Mouse (Mus musculus): ENCODE measurements around the gene Rhox3g. TPM values are rescaled to one million over a fixed set of nuclear protein-coding genes. Genes with fewer than 3 reads are reported as not detected.

Rhox3g gene
- not detected for polyA plus RNA-seq (2017; shearing (Covaris generic))

DNA sequence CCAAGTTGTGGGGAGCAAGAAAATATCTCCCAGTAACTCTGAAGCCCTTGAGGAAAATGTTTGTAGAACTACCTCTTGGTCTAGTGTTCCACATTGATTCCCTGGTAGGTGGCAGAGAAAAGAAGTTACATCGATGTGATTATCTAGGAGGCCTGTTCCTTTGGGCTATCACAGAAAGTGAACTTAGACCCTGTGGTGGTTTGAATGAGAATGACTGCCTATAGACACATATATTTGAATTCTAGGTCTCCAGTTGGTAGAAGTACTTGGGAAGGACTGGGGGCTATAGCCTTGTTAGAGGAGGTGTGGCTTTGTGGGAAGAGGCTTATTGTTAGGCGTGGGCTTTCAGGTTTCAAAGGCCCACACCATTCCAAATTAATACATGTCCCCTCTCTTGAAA is at the start of gene Rhox3g:
Gene Rhox3g, minus strand, starts transcription at position 101 of the 400 bp plus-strand sequence.

DNA sequence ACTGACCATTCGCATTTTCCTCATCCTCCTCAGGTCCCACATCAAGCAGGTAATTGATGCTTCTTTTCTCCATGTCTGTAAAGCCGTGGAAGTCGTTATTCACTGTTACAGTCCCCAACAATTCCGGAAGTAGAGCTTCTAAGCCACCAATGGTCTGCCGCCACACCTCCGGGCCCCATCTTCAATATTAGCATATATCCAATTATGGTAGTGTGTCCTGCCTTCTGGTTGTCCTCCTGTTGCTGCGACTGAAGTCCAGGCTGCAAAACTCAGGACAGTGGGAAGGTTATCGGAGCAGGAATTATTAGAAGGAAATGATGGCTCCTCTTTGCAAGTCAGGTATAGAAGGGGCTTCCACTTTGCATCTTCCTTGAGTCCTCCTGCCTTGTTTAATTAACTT is 44.8 kb upstream of the Rhox3g start, which contains the start of gene Rhox2h:
Gene Rhox2h, minus strand, starts transcription at position 101 of the 400 bp plus-strand sequence.

DNA sequence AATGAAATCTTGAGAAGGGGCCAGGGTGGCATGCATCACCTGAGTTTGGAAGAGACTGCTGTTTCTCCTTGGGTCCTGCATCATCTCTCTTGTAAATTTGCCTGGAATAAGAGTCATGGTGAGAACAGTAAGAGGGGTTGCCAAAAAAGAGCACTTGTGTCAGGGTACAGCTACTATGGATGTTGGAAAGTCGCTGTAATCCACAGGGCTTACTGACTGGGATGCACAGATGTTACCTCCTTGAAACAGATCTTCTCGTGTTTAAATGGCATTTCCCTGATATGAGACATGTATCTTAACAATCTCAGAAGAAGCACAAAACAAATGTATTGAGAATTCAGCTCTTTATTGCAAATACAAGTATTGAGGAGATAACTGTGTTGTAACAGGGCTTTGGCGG is 40.3 kb upstream of the Rhox3g start, which contains the start of gene Rhox3h:
Gene Rhox3h, minus strand, starts transcription at position 101 of the 400 bp plus-strand sequence.

DNA sequence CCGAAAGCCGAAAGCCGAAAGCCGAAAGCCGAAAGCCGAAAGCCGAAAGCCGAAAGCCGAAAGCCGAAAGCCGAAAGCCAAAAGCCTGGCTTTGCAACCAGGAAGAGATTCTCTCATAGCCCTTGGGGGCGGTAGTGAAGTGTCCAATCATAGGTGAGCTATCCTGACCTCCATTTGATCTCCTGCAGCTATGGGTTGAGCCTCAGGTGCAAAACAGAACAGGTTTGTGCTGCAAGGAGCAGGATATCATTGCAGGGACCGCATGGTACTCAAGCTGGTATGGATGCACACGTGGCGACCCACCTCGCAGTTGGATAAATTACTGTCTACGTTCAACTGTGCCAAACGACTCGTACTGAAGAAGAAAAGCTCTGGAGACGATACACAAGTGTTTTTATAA is 22.8 kb upstream of the Rhox3g start, which contains the start of gene Rhox4g:
Gene Rhox4g, minus strand, starts transcription at position 101 of the 400 bp plus-strand sequence.

DNA sequence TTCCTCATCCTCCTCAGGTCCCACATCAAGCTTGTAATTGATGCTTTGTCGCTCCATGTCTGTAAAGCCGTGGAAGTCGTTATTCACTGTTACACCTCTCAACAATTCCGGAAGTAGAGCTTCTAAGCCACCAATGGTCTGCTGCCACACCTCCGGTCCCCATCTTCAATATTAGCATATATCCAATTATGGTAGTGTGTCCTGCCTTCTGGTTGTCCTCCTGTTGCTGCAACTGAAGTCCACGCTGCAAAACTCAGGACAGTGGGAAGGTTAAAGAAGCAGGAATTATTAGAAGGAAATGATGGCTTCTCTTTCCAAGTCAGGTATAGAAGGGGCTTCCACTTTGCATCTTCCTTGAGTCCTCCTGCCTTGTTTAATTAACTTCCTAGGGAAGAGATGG is 15.0 kb upstream of the Rhox3g start, which contains the start of gene Rhox2g:
Gene Rhox2g, minus strand, starts transcription at position 101 of the 400 bp plus-strand sequence.

DNA sequence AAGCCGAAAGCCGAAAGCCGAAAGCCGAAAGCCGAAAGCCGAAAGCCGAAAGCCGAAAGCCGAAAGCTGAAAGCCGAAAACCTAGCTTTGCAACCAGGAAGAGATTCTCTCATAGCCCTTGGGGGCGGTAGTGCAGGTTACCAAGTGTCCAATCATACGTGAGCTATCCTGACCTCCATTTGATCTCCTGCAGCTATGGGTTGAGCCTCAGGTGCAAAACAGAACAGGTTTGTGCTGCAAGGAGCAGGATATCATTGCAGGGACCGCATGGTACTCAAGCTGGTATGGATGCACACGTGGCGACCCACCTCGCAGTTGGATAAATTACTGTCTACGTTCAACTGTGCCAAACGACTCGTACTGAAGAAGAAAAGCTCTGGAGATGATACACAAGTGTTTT is 20.8 kb downstream of the Rhox3g start, which contains the start of gene Rhox4f:
Gene Rhox4f, minus strand, starts transcription at position 101 of the 400 bp plus-strand sequence.

DNA sequence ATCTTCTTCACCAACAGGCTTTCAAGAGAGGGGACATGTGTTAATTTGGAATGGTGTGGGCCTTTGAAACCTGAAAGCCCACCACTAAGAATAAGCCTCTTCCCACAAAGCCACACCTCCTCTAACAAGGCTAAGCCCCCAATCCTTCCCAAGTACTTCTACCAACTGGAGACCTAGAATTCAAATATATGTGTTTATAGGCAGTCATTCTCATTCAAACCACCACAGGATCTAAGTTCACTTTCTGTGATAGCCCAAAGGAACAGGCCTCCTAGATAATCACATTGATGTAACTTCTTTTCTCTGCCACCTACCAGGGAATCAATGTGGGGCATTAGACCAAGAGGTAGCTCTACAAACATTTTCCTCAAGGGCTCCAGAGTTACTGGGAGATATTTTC is 47.7 kb downstream of the Rhox3g start, which contains the start of gene Rhox3f:
Gene Rhox3f, plus strand, starts transcription at position 301 of the 400 bp plus-strand sequence.

Other genes starting within 250 kb of the Rhox3g start
- not detected for gene Rhox3a2, start 248.6 kb downstream of the Rhox3g start, polyA plus RNA-seq (2017; shearing (Covaris generic))
- under 1 TPM in 1 of 2 experiments, not detected in 1; 0.61 TPM for gene Rhox4a2, start 237.8 kb downstream of the Rhox3g start, polyA plus RNA-seq (2017; shearing (Covaris generic))
- gene Rhox2b, start 216.5 kb downstream of the Rhox3g start, polyA plus RNA-seq (2017; shearing (Covaris generic)): not detected
- under 1 TPM in 1 of 2 experiments, not detected in 1; 0.55 TPM for gene Rhox4b, start 196.1 kb downstream of the Rhox3g start, polyA plus RNA-seq (2017; shearing (Covaris generic))
- not detected for gene Rhox2c, start 174.9 kb downstream of the Rhox3g start, polyA plus RNA-seq (2017; shearing (Covaris generic))
- not detected for gene Rhox3c, start 170.0 kb downstream of the Rhox3g start, polyA plus RNA-seq (2017; shearing (Covaris generic))
- not detected for gene Rhox4c, start 148.3 kb downstream of the Rhox3g start, polyA plus RNA-seq (2017; shearing (Covaris generic))
- gene Rhox2d, start 135.2 kb downstream of the Rhox3g start, polyA plus RNA-seq (2017; shearing (Covaris generic)): not detected
- under 1 TPM in 1 of 2 experiments, not detected in 1; 0.25 TPM for gene Rhox4d, start 114.3 kb downstream of the Rhox3g start, polyA plus RNA-seq (2017; shearing (Covaris generic))
- gene Rhox2e, start 98.2 kb downstream of the Rhox3g start, polyA plus RNA-seq (2017; shearing (Covaris generic)): not detected
- gene Rhox3e, start 86.6 kb downstream of the Rhox3g start, polyA plus RNA-seq (2017; shearing (Covaris generic)): not detected
- under 1 TPM in 1 of 2 experiments, not detected in 1; 0.57 TPM for gene Rhox4e, start 71.2 kb downstream of the Rhox3g start, polyA plus RNA-seq (2017; shearing (Covaris generic))
- gene Rhox2f, start 57.2 kb downstream of the Rhox3g start, polyA plus RNA-seq (2017; shearing (Covaris generic)): not detected
- gene Rhox3f, start 47.6 kb downstream of the Rhox3g start, polyA plus RNA-seq (2017; shearing (Covaris generic)): not detected
- gene Rhox4f, start 20.9 kb downstream of the Rhox3g start, polyA plus RNA-seq (2017; shearing (Covaris generic)): not detected
- gene Rhox2g, start 14.9 kb upstream of the Rhox3g start, polyA plus RNA-seq (2017; shearing (Covaris generic)): not detected
- gene Rhox4g, start 22.7 kb upstream of the Rhox3g start, polyA plus RNA-seq (2017; shearing (Covaris generic)): under 1 TPM in 1 of 2 experiments, not detected in 1; 0.31 TPM
- gene Rhox3h, start 40.2 kb upstream of the Rhox3g start, polyA plus RNA-seq (2017; shearing (Covaris generic)): not detected
- not detected for gene Rhox2h, start 44.7 kb upstream of the Rhox3g start, polyA plus RNA-seq (2017; shearing (Covaris generic))
- gene Rhox5, start 176.2 kb upstream of the Rhox3g start, polyA plus RNA-seq (2017; shearing (Covaris generic)): not detected
- gene Rhox6, start 198.3 kb upstream of the Rhox3g start, polyA plus RNA-seq (2017; shearing (Covaris generic)): not detected
- gene Rhox7a, start 203.1 kb upstream of the Rhox3g start, polyA plus RNA-seq (2017; shearing (Covaris generic)): not detected